Mouse (Mus musculus) heart, adult 10 weeks (tissue): Measurements from ENCODE around the gene Prrt4. TPM values are rescaled to one million over a fixed set of nuclear protein-coding genes. Genes with fewer than 3 reads are reported as not detected.

Experiments used
- polyA plus RNA-seq: library from polyadenylated mRNA; stranded (reverse); fragments of 350-450 nt; fragmentation: Illumina TruSeq; extraction: RNeasy Lipid Tissue Mini Kit (QIAGEN cat#74804); gene quantifications from one replicate; pipeline ENCODE4 v1.2.3, GENCODE M21; 2014; ENCODE audit warnings: low read depth, low replicate concordance

Gene Prrt4
- 1.3 TPM for polyA plus RNA-seq

DNA sequence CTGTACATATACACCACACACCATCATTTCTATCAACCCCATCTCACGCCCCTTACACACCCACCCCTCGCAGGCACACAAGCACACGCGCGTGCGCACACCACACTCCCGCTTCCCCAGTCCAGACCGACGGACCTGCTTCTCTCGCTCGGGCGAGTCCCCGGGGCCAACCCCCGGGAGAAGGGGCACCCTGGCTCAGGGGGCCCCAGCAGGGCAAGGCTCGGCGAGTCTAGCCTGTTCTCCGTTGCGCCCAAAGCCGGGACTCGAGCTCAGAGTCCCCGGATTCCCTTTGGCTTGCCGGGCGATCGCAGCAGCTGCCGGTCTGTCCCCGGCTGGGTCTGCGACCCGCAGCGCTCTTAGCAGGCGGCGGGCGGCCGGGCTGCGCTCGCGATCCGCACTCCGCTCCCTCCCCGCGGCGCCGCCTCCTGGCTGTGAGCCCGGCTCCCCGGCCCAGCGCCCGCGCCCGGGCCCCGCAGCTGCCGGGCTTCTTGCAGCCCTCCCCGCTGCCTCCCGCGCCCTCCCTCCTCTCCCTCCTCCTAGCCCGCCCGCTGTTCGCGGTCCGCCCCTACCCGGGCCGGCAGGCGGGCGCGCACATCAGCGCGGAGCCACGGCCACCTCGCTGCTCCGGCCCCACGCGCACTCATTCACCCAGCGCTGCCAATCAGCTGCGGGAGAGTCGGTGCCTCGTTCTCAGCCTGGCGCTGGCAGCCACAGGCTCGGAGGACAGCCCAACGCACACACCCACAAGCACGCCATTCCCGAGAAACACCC is at the start of gene Prrt4:
Prrt4 (minus strand) TSS at position 697 of the 771 bp plus-strand sequence.

DNA sequence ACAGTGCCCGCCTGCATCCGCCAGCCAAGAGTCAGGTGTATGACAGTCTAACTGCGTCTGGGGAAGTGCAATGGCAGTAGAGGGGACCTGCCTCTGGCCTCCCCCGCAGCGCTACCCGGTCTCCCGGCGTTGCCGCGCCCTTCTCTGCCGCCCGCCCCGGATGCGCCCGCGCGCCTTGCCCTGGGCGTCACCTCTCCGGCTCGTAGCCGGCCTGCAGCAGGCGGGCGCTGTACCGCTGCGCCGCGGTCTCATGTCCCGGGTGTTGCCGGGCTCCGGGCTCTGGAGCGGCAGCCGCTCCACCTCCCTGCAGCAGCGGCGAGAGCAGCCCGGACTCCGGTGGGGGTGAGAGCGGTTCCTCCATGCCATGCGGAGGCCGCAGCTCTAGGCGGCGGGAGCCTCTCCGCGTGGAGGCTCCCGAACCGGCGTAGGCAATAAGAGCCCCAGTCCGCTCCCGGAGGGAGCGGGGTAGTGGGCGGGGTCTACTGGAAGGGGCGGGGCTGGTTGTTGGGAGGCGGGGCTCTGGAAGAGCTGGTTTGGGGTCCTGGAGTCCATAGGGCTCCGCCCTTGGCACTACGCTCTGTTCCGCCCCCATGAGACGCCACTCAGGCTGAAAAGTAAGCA is 36.6 kb upstream of the Prrt4 start, which contains the start of gene Impdh1:
Impdh1 (minus strand) TSS at position 484 of the 621 bp plus-strand sequence.

DNA sequence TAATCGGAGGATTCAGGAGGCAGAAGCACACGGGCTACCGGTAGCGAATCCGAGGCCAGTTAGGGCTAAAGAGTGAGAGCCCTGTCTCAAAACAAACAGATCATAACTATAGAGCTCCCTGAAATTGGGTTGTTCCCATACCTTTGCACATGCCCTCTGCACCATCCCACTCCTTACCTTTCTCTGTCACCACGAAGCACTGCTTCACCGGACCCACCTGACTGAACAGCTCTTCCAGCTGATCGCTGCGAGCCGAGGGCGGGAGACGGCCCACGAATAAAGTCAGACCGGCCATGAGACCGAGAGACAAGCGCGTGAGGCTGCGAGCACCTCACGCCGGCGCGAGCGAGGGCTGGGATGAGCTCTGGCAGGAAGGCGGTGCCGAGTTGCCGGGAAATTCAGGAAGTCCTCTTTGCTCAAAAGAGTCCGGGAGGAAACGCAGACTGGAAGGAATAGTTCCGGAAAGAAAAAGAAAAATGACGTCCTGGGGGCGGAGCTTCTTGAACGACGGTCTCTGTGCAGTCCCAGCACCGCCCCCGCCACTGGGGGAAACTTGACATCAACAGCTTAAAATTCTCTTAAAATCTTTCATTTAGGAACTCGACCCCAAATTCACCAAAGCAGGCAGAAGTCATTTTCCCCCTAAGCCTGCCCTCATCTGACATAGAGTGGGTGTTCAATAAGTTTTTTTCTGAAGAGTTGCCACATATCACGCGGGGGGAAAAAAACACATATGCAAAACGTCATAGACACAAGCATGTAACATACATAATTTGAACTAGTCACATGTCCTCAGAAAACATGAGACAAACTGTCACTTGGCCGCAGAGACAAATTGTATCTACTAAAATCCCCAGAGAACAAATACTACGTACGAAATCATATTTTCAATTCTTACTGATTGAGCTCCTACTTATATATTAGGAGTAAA is 14.8 kb downstream of the Prrt4 start, which contains the start of gene Rbm28:
Rbm28 (minus strand) TSS at position 693 of the 931 bp plus-strand sequence.

Other genes starting within 250 kb of the Prrt4 start
- gene Lep, start 119.4 kb downstream of the Prrt4 start, polyA plus RNA-seq: 0.13 TPM
- 34.6 TPM for gene Rbm28, start 14.6 kb downstream of the Prrt4 start, polyA plus RNA-seq
- gene Impdh1, start 36.8 kb upstream of the Prrt4 start, polyA plus RNA-seq: 18.4 TPM
- 9.1 TPM for gene Hilpda, start 92.9 kb upstream of the Prrt4 start, polyA plus RNA-seq
- gene Fam71f2, start 100.0 kb upstream of the Prrt4 start, polyA plus RNA-seq: not detected
- not detected for gene Fam71f1, start 139.6 kb upstream of the Prrt4 start, polyA plus RNA-seq
- gene Calu, start 168.5 kb upstream of the Prrt4 start, polyA plus RNA-seq: 259 TPM
- gene Opn1sw, start 208.9 kb upstream of the Prrt4 start, polyA plus RNA-seq: not detected
- 1.5 TPM for gene Ccdc136, start 216.7 kb upstream of the Prrt4 start, polyA plus RNA-seq